Mouse (Mus musculus) kidney, adult 2 months (tissue): ENCODE results near the gene Hdac4. TPM values are rescaled to one million over a fixed set of nuclear protein-coding genes. Genes with fewer than 3 reads are reported as not detected.

Experiments used
- DNase-seq: peaks from one replicate; pipeline ENCODE4 v3.0.0; 2021
- H3K27ac ChIP-seq: fragments of 200-500 bp; 2 replicates; pipeline ENCODE4 v1.5.1; 2012; ENCODE audit warnings: low read depth, low read length, control low read depth, inconsistent platforms; ENCODE audit not compliant: insufficient read depth
- H3K27me3 ChIP-seq: fragments of 200-500 bp; replicated peaks from 2 replicates; pipeline ENCODE4 v1.6.1; 2012; ENCODE audit warnings: mild to moderate bottlenecking, moderate library complexity, low read length, inconsistent platforms; ENCODE audit not compliant: control insufficient read depth, insufficient read depth
- H3K36me3 ChIP-seq: fragments of 200-500 bp; 2 replicates; pipeline ENCODE4 v1.6.1; 2012; ENCODE audit warnings: mild to moderate bottlenecking, moderate library complexity, low read length, inconsistent platforms; ENCODE audit not compliant: control insufficient read depth, insufficient read depth
- H3K4me1 ChIP-seq: fragments of 200-500 bp; 2 replicates; pipeline ENCODE4 v1.6.1; 2011; ENCODE audit warnings: low read length; ENCODE audit not compliant: control insufficient read depth, insufficient read depth
- H3K4me3 ChIP-seq: fragments of 200-500 bp; 2 replicates; pipeline ENCODE4 v1.5.1; 2011; ENCODE audit warnings: mild to moderate bottlenecking, low read depth, low read length, control low read depth; ENCODE audit not compliant: insufficient read depth
- CTCF ChIP-seq: fragments of 200-500 bp; conservative IDR thresholded peaks from 2 replicates; pipeline ENCODE4 v1.5.1; 2011; ENCODE audit warnings: low read depth, mild to moderate bottlenecking, control low read depth, low read length, moderate library complexity, mixed read lengths; ENCODE audit not compliant: insufficient read depth, insufficient read length
- POLR2A ChIP-seq: fragments of 200-500 bp; IDR thresholded peaks from one replicate; pipeline ENCODE4 v1.6.1; 2011; ENCODE audit warnings: low read depth, low read length, control low read depth
- WGBS: fragments of 180-500 bp; shearing (Covaris S2); methylation state at CpG from one replicate; pipeline ENCODE4 v1.1.7; 2018; 5-methylcytosine and 5-hydroxymethylcytosine counted together
- polyA plus RNA-seq: library from polyadenylated mRNA; depleted of rRNA; stranded (reverse); fragments of >200 nt; gene quantifications from 2 replicates; pipeline ENCODE4 v1.2.3, GENCODE M21; 2012

Gene Hdac4
- polyA plus RNA-seq, 1 experiment: 10.0 TPM

- TF ChIP-seq CTCF (no peak), POLR2A (no peak)
- H3K27me3 ChIP-seq: peaks cover 2% of the 10 kb centered on the region; the same call in 1 of the 2 replicates
- peaks cover 3% of the 10 kb centered on the region for H3K4me1 ChIP-seq
- no peak for DNase-seq
- 38% methylated on average over 8 of the region's 8 CpGs for WGBS
- H3K4me3 ChIP-seq: no peak overlapping the region
- H3K27ac ChIP-seq: no peak overlapping the region
- no peaks in the 10 kb centered on the region for H3K36me3 ChIP-seq
Measured at GRCm38 (mm10) chr1:91880899-91881298, 314.6 kb downstream of the Hdac4 start.

- peaks cover 3% of the 10 kb centered on the region for H3K4me1 ChIP-seq
- no peaks in the 10 kb centered on the region for H3K27me3 ChIP-seq
- no peak for TF ChIP-seq POLR2A
- no peak for TF ChIP-seq CTCF
- H3K4me3 ChIP-seq: no peak overlapping the region
- DNase-seq: no peak
- H3K27ac ChIP-seq: no peak overlapping the region
- WGBS: 85% methylated on average over 12 of the region's 12 CpGs
- H3K36me3 ChIP-seq: no peaks in the 10 kb centered on the region
Measured at GRCm38 (mm10) chr1:91880156-91880555, 315.3 kb downstream of the Hdac4 start.
